Comparison of ENCODE assay signal across 33 mouse cellular contexts in the genomic region with DNA sequence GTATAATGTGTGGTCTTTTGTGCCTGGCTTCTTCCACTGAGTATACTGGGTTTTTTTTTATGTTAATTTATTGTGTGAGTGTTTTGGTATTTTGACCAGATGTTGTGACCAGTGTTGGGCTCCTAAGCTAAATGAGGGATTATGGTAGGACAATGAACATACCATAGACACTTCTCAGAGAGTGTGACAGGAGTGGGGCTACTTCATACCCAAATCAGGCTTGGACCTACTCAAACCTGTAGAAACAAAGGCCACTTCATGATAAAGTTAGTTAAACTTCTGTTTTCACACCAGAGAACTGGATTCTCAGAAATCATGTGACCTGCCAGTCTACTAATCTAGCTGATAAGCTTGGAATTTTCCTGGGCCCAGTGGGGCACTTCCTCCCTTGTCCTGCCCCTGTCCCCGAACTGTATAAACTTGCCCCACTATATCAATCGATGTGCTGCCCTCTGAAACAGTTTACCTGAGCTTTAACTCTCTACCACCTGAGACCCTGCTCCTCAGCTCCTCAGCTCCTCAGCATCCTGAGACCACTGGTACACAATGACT. TPM values are rescaled to one million over a fixed set of nuclear protein-coding genes. Genes with fewer than 3 reads are reported as not detected.
A peak's percentile ranks its signal among the peaks of the same experiment; 100 is the strongest.
DNase-seq lines count a peak whose midpoint lies in the region; ATAC-seq and TF ChIP-seq lines count a peak whose summit lies in the region.
"Had no signal": no experiment of that assay in that cellular context is flagged by ENCODE, and none has a peak within 500 bp of the region (broad histone marks: within the 10 kb centered on the region; RNA-seq: fewer than 3 reads in every experiment).

No protein-coding gene starts in this region.

- peak; percentile 23; the same call in 1 of the 2 replicates for ATAC-seq in lung, postnatal 0 days
- peak; percentile 67 for ATAC-seq in intestine, embryonic 16.5 days
- ATAC-seq in stomach, embryonic 15.5 days (ENCODE audit: insufficient read depth, low FRiP score, low read depth) = peak; percentile 76
- ATAC-seq in frontal cortex, adult (ENCODE audit: low TSS enrichment) = no peak
- no peak for ATAC-seq in hindbrain, embryonic 16.5 days
- ATAC-seq: activated CD4-positive, CD25-positive, alpha-beta regulatory T cell, adult 4 months; CD4-positive, CD25-positive, alpha-beta regulatory T cell, adult 4 months; forebrain, embryonic 15.5 days had no signal

- no peaks in the 10 kb centered on the region for H3K27me3 ChIP-seq in lung, postnatal 0 days (replicated peaks; ENCODE audit: insufficient read depth, low read length)
- H3K27me3 ChIP-seq in intestine, embryonic 16.5 days (replicated peaks; ENCODE audit: control insufficient read depth, insufficient read depth, low read length) = no peaks in the 10 kb centered on the region
- H3K27me3 ChIP-seq in stomach, embryonic 15.5 days (replicated peaks) = no peaks in the 10 kb centered on the region
- H3K27me3 ChIP-seq in hindbrain, embryonic 16.5 days (replicated peaks; ENCODE audit: control insufficient read depth, insufficient read depth, low read length) = no peaks in the 10 kb centered on the region
- H3K27me3 ChIP-seq: embryonic facial prominence, embryonic 13.5 days; forebrain, embryonic 12.5 days; forebrain, embryonic 15.5 days; heart, embryonic 13.5 days had no signal

- H3K4me1 ChIP-seq in lung, postnatal 0 days (ENCODE audit: insufficient read depth, low read depth, low read length) = no peaks in the 10 kb centered on the region
- H3K4me1 ChIP-seq in lung, adult 2 months (ENCODE audit: control insufficient read depth, insufficient read depth, low read length) = no peaks in the 10 kb centered on the region; the same call in 1 of the 2 replicates
- H3K4me1 ChIP-seq in intestine, embryonic 16.5 days (ENCODE audit: control insufficient read depth, insufficient read depth, low read length) = 0 out of 2 replicates have a peak, but pooled peaks cover 6% of the 10 kb centered on the region
- H3K4me1 ChIP-seq in stomach, embryonic 15.5 days = no peaks in the 10 kb centered on the region
- no peaks in the 10 kb centered on the region for H3K4me1 ChIP-seq in hindbrain, embryonic 16.5 days (ENCODE audit: control insufficient read depth, insufficient read depth, low read depth, low read length)
- H3K4me1 ChIP-seq: embryonic facial prominence, embryonic 13.5 days; forebrain, embryonic 12.5 days; forebrain, embryonic 15.5 days had no signal

- no peak overlapping the region for H3K4me2 ChIP-seq in lung, postnatal 0 days (replicated peaks; ENCODE audit: low read depth, low read length)
- H3K4me2 ChIP-seq in intestine, embryonic 16.5 days (ENCODE audit: low read depth, low read length) = no peak overlapping the region
- no peak overlapping the region for H3K4me2 ChIP-seq in stomach, embryonic 15.5 days
- H3K4me2 ChIP-seq in hindbrain, embryonic 16.5 days (ENCODE audit: low read length) = no peak overlapping the region
- H3K4me2 ChIP-seq: embryonic facial prominence, embryonic 13.5 days; forebrain, embryonic 12.5 days; forebrain, embryonic 15.5 days; heart, embryonic 13.5 days; hindbrain, embryonic 14.5 days had no signal

- no peak overlapping the region for H3K4me3 ChIP-seq in lung, postnatal 0 days (ENCODE audit: low read depth, low read length)
- no peak overlapping the region for H3K4me3 ChIP-seq in lung, adult 2 months (replicated peaks; ENCODE audit: extremely low read depth, low read depth, low read length)
- no peak overlapping the region for H3K4me3 ChIP-seq in intestine, embryonic 16.5 days (ENCODE audit: low read length)
- H3K4me3 ChIP-seq in stomach, embryonic 15.5 days (replicated peaks) = no peak overlapping the region
- H3K4me3 ChIP-seq in hindbrain, embryonic 16.5 days (ENCODE audit: low read length) = no peak overlapping the region
- H3K4me3 ChIP-seq: embryonic facial prominence, embryonic 10.5 days; embryonic facial prominence, embryonic 13.5 days; erythroblast, embryonic 14.5 days; forebrain, embryonic 12.5 days; forebrain, embryonic 15.5 days; heart, adult 2 months; heart, embryonic 10.5 days; heart, embryonic 13.5 days had no signal

- no peak overlapping the region; the same call in 1 of the 2 replicates for H3K27ac ChIP-seq in lung, postnatal 0 days (ENCODE audit: low read length)
- H3K27ac ChIP-seq in intestine, embryonic 16.5 days (ENCODE audit: low read length) = 0 out of 2 replicates have a peak overlapping the region, but pooled peaks have one; percentile 47
- no peak overlapping the region for H3K27ac ChIP-seq in stomach, embryonic 15.5 days
- no peak overlapping the region for H3K27ac ChIP-seq in hindbrain, embryonic 16.5 days (ENCODE audit: low read depth, low read length)
- H3K27ac ChIP-seq: embryonic facial prominence, embryonic 10.5 days; embryonic facial prominence, embryonic 13.5 days; forebrain, embryonic 12.5 days; forebrain, embryonic 15.5 days; heart, adult 2 months; heart, embryonic 10.5 days; heart, embryonic 13.5 days; hindbrain, embryonic 14.5 days had no signal

- TF ChIP-seq EP300 in lung, postnatal 0 days (IDR thresholded peaks at IDR 0.05) = no peak

- no peak overlapping the region for H3K9ac ChIP-seq in lung, postnatal 0 days (replicated peaks; ENCODE audit: low read depth)
- H3K9ac ChIP-seq in intestine, embryonic 16.5 days (ENCODE audit: low read depth, low read length) = no peak overlapping the region
- H3K9ac ChIP-seq in stomach, embryonic 15.5 days = no peak overlapping the region
- H3K9ac ChIP-seq in hindbrain, embryonic 16.5 days (ENCODE audit: low read depth, low read length) = no peak overlapping the region
- H3K9ac ChIP-seq: embryonic facial prominence, embryonic 13.5 days; forebrain, embryonic 12.5 days; forebrain, embryonic 15.5 days; heart, embryonic 13.5 days; hindbrain, embryonic 14.5 days had no signal

- 22% methylated on average over 2 of the region's 2 CpGs for WGBS in lung, postnatal 0 days
- 40% methylated on average over 2 of the region's 2 CpGs for whole genome bisulfite sequencing in lung, adult 2 months
- WGBS in intestine, embryonic 16.5 days = 40% methylated on average over 2 of the region's 2 CpGs
- WGBS in stomach, embryonic 15.5 days = 33% methylated on average over 2 of the region's 2 CpGs
- 54% methylated on average over 2 of the region's 2 CpGs for WGBS in hindbrain, embryonic 16.5 days

- no peak for TF ChIP-seq POLR2A in lung, adult 2 months (IDR thresholded peaks at IDR 0.05; ENCODE audit: borderline replicate concordance, extremely low read depth, low read depth, low read length)

- no peaks in the 10 kb centered on the region for H3K9me3 ChIP-seq in lung, postnatal 0 days (ENCODE audit: low read length)
- H3K9me3 ChIP-seq in intestine, embryonic 16.5 days (ENCODE audit: control insufficient read depth, low read length) = no peaks in the 10 kb centered on the region
- no peaks in the 10 kb centered on the region for H3K9me3 ChIP-seq in stomach, embryonic 15.5 days
- no peaks in the 10 kb centered on the region for H3K9me3 ChIP-seq in hindbrain, embryonic 16.5 days (ENCODE audit: control insufficient read depth, low read length)
- H3K9me3 ChIP-seq: embryonic facial prominence, embryonic 10.5 days; embryonic facial prominence, embryonic 13.5 days; forebrain, embryonic 12.5 days; forebrain, embryonic 15.5 days; heart, embryonic 10.5 days; heart, embryonic 13.5 days had no signal

- no peaks in the 10 kb centered on the region for H3K36me3 ChIP-seq in lung, postnatal 0 days (ENCODE audit: insufficient read depth, low read length)
- no peaks in the 10 kb centered on the region for H3K36me3 ChIP-seq in intestine, embryonic 16.5 days (ENCODE audit: control insufficient read depth, insufficient read depth, low read length)
- no peaks in the 10 kb centered on the region for H3K36me3 ChIP-seq in stomach, embryonic 15.5 days
- H3K36me3 ChIP-seq in hindbrain, embryonic 16.5 days (ENCODE audit: control insufficient read depth, insufficient read depth, low read length) = no peaks in the 10 kb centered on the region
- H3K36me3 ChIP-seq: embryonic facial prominence, embryonic 10.5 days; embryonic facial prominence, embryonic 13.5 days; forebrain, embryonic 12.5 days; forebrain, embryonic 15.5 days; heart, embryonic 10.5 days; heart, embryonic 13.5 days had no signal

- DNase-seq in lung, postnatal 0 days (ENCODE audit: low spot score) = no peak
- no peak for DNase-seq in lung, adult 2 months
- no peak for DNase-seq in cerebellum, postnatal 36 days
- DNase-seq: adrenal gland, adult 8-10 months; adrenal gland, postnatal 25 days; cerebellum, adult 11-12 months; cerebellum, adult 8-10 months; cerebellum, postnatal 25 days; embryo, embryonic 11 days; gastrocnemius, postnatal 10 days; gastrocnemius, postnatal 36 days; heart, adult 2 months; heart, postnatal 14 days; heart, postnatal 4 days had no signal

- no peak for TF ChIP-seq CTCF in lung, postnatal 0 days (IDR thresholded peaks at IDR 0.05)
- no peak for TF ChIP-seq CTCF in lung, adult 2 months (IDR thresholded peaks at IDR 0.05; ENCODE audit: insufficient read depth, low read length)

RNA-seq across cellular contexts. Expression of a gene that starts 18.1 kb away (rescaled TPM):
- 20.5 and 24.1 TPM in 2 replicates for polyA plus RNA-seq in lung, postnatal 0 days (2015; fragmentation: Nextera tagmentation; extraction: Ambion mirVana)
- polyA plus RNA-seq in lung, adult 2 months (2012; rRNA removed) = 7.7 and 8.2 TPM in 2 replicates
- 45.0 and 45.9 TPM in 2 replicates for polyA plus RNA-seq in intestine, embryonic 16.5 days (2015; fragmentation: Nextera tagmentation; extraction: Ambion mirVana)
- polyA plus RNA-seq in stomach, embryonic 15.5 days (2015; fragmentation: Nextera tagmentation; extraction: Ambion mirVana) = 34.4 and 43.8 TPM in 2 replicates
- polyA plus RNA-seq in hindbrain, embryonic 16.5 days (2015; fragmentation: Nextera tagmentation; extraction: Ambion mirVana) = 21.0 and 23.2 TPM in 2 replicates
- polyA plus RNA-seq: CD4-positive, CD25-positive, alpha-beta regulatory T cell, adult 4 months had no signal

RNA-seq across cellular contexts. Expression of a gene that starts 20.3 kb away (rescaled TPM):
- 1.2 and 1.4 TPM in 2 replicates for polyA plus RNA-seq in lung, postnatal 0 days (2015; fragmentation: Nextera tagmentation; extraction: Ambion mirVana)
- 0.11 and 0.38 TPM in 2 replicates for polyA plus RNA-seq in lung, adult 2 months (2012; rRNA removed)
- 4.6 and 7.6 TPM in 2 replicates for polyA plus RNA-seq in intestine, embryonic 16.5 days (2015; fragmentation: Nextera tagmentation; extraction: Ambion mirVana)
- polyA plus RNA-seq in stomach, embryonic 15.5 days (2015; fragmentation: Nextera tagmentation; extraction: Ambion mirVana) = 0.62 and 1.1 TPM in 2 replicates
- not detected in 2 replicates for polyA plus RNA-seq in hindbrain, embryonic 16.5 days (2015; fragmentation: Nextera tagmentation; extraction: Ambion mirVana)
- polyA plus RNA-seq: activated CD4-positive, CD25-positive, alpha-beta regulatory T cell, adult 4 months; brain, embryonic 14.5 days; C2C12; CD4-positive, CD25-positive, alpha-beta regulatory T cell, adult 4 months; cortical plate, adult 2 months; embryonic facial prominence, embryonic 10.5 days; embryonic facial prominence, embryonic 13.5 days; erythroblast, embryonic 14.5 days; forebrain, embryonic 12.5 days; forebrain, embryonic 15.5 days; heart, adult 2 months; heart, embryonic 10.5 days; heart, embryonic 13.5 days; heart, embryonic 16.5 days; hindbrain, embryonic 11.5 days; hindbrain, embryonic 14.5 days had no signal

Comparison
In these comparisons a context has a peak if more than half of its experiments do, and no peak if none do; other contexts are left out.
1. ATAC-seq: peak in lung, postnatal 0 days (single experiment), intestine, embryonic 16.5 days (single experiment) and stomach, embryonic 15.5 days (single experiment); none in frontal cortex, adult (single experiment) and hindbrain, embryonic 16.5 days (single experiment).